9 mouse cellular contexts compared by ENCODE assay signal in genomic region chr19:5195417-5196035, GRCm38 (mm10).
DNase-seq lines count a peak whose midpoint lies in the region; ATAC-seq and TF ChIP-seq lines count a peak whose summit lies in the region.
"Had no signal": no experiment of that assay in that cellular context is flagged by ENCODE, and none has a peak within 500 bp of the region (broad histone marks: within the 10 kb centered on the region; RNA-seq: fewer than 3 reads in every experiment).

No protein-coding gene starts in this region.

- peak; percentile 27 for DNase-seq in kidney, adult 11 months
- peak; percentile 51 for DNase-seq in G1E (ENCODE audit: low spot score)
- peak; percentile 77 for DNase-seq in c-Kit-positive CD71-positive TER-119-negative erythroid progenitor cells, embryonic 14.5 days (ENCODE audit: low read depth)
- DNase-seq in layer of hippocampus, adult 2 months (ENCODE audit: low spot score in 2 of 2): peak; percentile 42 to 46

- no peaks in the 10 kb centered on the region for H3K27me3 ChIP-seq in kidney, embryonic 16.5 days (ENCODE audit: insufficient read depth, low read length)
- no peaks in the 10 kb centered on the region for H3K27me3 ChIP-seq in G1E (ENCODE audit: insufficient read depth, low read length)
- no peaks in the 10 kb centered on the region for H3K27me3 ChIP-seq in midbrain, embryonic 16.5 days (ENCODE audit: control insufficient read depth, insufficient read depth, low read depth, low read length)
- H3K27me3 ChIP-seq: neural tube, embryonic 13.5 days had no signal

- 0 out of 2 replicates have a peak, but pooled peaks cover 5% of the 10 kb centered on the region for H3K4me1 ChIP-seq in kidney, embryonic 16.5 days (ENCODE audit: insufficient read depth, low read length)
- H3K4me1 ChIP-seq in G1E (ENCODE audit: insufficient read depth, low read depth, low read length): peaks cover 14% of the 10 kb centered on the region
- H3K4me1 ChIP-seq in midbrain, embryonic 16.5 days (ENCODE audit: control insufficient read depth, insufficient read depth, low read length): peaks cover 2% of the 10 kb centered on the region

- no peak overlapping the region for H3K4me2 ChIP-seq in kidney, embryonic 16.5 days (replicated peaks; ENCODE audit: low read depth, low read length)
- no peak overlapping the region for H3K4me2 ChIP-seq in midbrain, embryonic 16.5 days (ENCODE audit: low read length)
- H3K4me2 ChIP-seq: neural tube, embryonic 13.5 days had no signal

- no peak; the same call in 1 of the 2 replicates for TF ChIP-seq CTCF in G1E (IDR thresholded peaks at IDR 0.05; ENCODE audit: low read depth, low read length)
- TF ChIP-seq CTCF in layer of hippocampus, adult 2 months (conservative IDR thresholded peaks at IDR 0.05): peak; percentile 83

- no peaks in the 10 kb centered on the region for H3K9me3 ChIP-seq in kidney, embryonic 16.5 days (ENCODE audit: low read length)
- no peaks in the 10 kb centered on the region for H3K9me3 ChIP-seq in G1E (replicated peaks)
- H3K9me3 ChIP-seq in midbrain, embryonic 16.5 days (replicated peaks; ENCODE audit: control insufficient read depth, low read length, poor library complexity, severe bottlenecking): no peaks in the 10 kb centered on the region
- H3K9me3 ChIP-seq: neural tube, embryonic 13.5 days had no signal

- ATAC-seq in kidney, embryonic 16.5 days (ENCODE audit: low FRiP score, low TSS enrichment): no peak
- no peak for ATAC-seq in G1E (ENCODE audit: extremely low read depth, insufficient number of reproducible peaks, low FRiP score, poor library complexity, severe bottlenecking)
- ATAC-seq in granulocyte monocyte progenitor cell, adult 5-6 weeks (replicated peaks; ENCODE audit: poor library complexity, severe bottlenecking): peak; percentile 53
- peak; percentile 73; the same call in 1 of the 2 replicates for ATAC-seq in monocyte, adult 5-6 weeks (replicated peaks; ENCODE audit: insufficient number of reproducible peaks, low FRiP score, low TSS enrichment, poor library complexity, severe bottlenecking)
- ATAC-seq in midbrain, embryonic 16.5 days: no peak

- no peak overlapping the region for H3K27ac ChIP-seq in kidney, embryonic 16.5 days (ENCODE audit: low read length)
- no peak overlapping the region for H3K27ac ChIP-seq in layer of hippocampus, adult 2 months
- no peak overlapping the region for H3K27ac ChIP-seq in midbrain, embryonic 16.5 days (ENCODE audit: low read length)
- H3K27ac ChIP-seq: neural tube, embryonic 13.5 days had no signal

- H3K36me3 ChIP-seq in kidney, embryonic 16.5 days (ENCODE audit: insufficient read depth, low read length): no peaks in the 10 kb centered on the region
- H3K36me3 ChIP-seq in G1E (replicated peaks): peaks cover 5% of the 10 kb centered on the region
- no peaks in the 10 kb centered on the region for H3K36me3 ChIP-seq in midbrain, embryonic 16.5 days (ENCODE audit: control insufficient read depth, insufficient read depth, low read length)
- H3K36me3 ChIP-seq: neural tube, embryonic 13.5 days had no signal

- no peak overlapping the region for H3K4me3 ChIP-seq in kidney, embryonic 16.5 days (ENCODE audit: low read length)
- H3K4me3 ChIP-seq in G1E (ENCODE audit: low read depth, low read length): no peak overlapping the region
- H3K4me3 ChIP-seq in layer of hippocampus, adult 2 months: no peak overlapping the region
- no peak overlapping the region for H3K4me3 ChIP-seq in midbrain, embryonic 16.5 days (ENCODE audit: low read depth, low read length)
- H3K4me3 ChIP-seq: neural tube, embryonic 13.5 days had no signal

- 58% methylated on average over 7 of the region's 7 CpGs for WGBS in kidney, embryonic 16.5 days
- WGBS in midbrain, embryonic 16.5 days: 57% methylated on average over 7 of the region's 7 CpGs

- H3K9ac ChIP-seq in kidney, embryonic 16.5 days (replicated peaks; ENCODE audit: low read length): no peak overlapping the region
- no peak overlapping the region for H3K9ac ChIP-seq in midbrain, embryonic 16.5 days (ENCODE audit: low read depth, low read length)
- H3K9ac ChIP-seq: neural tube, embryonic 13.5 days had no signal

Comparison
In these comparisons a context has a peak if more than half of its experiments do, and no peak if none do; other contexts are left out.
1. DNase-seq: peak in every context shown above with its lines; median percentile 77 in c-Kit-positive CD71-positive TER-119-negative erythroid progenitor cells, embryonic 14.5 days; 51 in G1E; 44 in layer of hippocampus, adult 2 months; 27 in kidney, adult 11 months.
2. ATAC-seq: peak in granulocyte monocyte progenitor cell, adult 5-6 weeks (single experiment) and monocyte, adult 5-6 weeks (single experiment); none in kidney, embryonic 16.5 days (single experiment), G1E (single experiment) and midbrain, embryonic 16.5 days (single experiment).